Mouse (Mus musculus): ENCODE results near the gene Resp18. TPM values are rescaled to one million over a fixed set of nuclear protein-coding genes. Genes with fewer than 3 reads are reported as not detected.

Gene Resp18
- 0.40 TPM in 1 of 2 replicates, not detected in the other for polyA plus RNA-seq (2014; fragmentation: Nextera tagmentation; extraction: Ambion mirVana)

DNA sequence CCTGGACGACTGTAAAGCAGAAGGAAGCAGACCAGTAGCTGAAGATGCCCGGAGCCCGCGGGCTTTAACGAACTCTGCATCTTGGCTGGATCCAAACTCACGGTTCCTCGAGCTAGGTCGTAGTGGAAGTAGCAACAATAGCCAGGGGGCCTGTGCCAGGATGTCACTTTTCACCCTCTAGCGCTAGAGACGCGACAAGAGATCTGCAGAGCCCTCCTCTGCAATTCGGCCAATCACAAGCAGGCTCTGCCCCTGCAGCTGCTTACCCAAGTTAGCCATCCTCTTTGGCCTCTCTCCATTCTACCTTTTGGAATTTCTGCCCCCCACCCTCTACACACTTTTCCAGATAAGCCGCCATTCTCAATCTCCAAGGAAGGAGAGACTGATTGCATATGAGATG, at the start of gene Resp18:
Gene Resp18, minus strand, starts transcription at position 188 of the 400 bp plus-strand sequence.
- H3K27ac ChIP-seq (ENCODE audit: low read depth, low read length), result no peak within 1 kb of the TSS
- H3K9me3 ChIP-seq (ENCODE audit: control insufficient read depth, low read length), result no peaks in the 10 kb centered on the region
- WGBS, result 7% methylated on average over 13 of the region's 13 CpGs
- DNase-seq (ENCODE audit: low spot score) (no peak), ATAC-seq (replicated peaks; ENCODE audit: low FRiP score) (no peak)
- no peak within 1 kb of the TSS for H3K4me2 ChIP-seq
- H3K9ac ChIP-seq (ENCODE audit: low read depth, low read length), result no peak within 1 kb of the TSS
- H3K27me3 ChIP-seq (replicated peaks; ENCODE audit: control insufficient read depth, insufficient read depth, low read length), result peaks cover 19% of the 10 kb centered on the region
- no peaks in the 10 kb centered on the region for H3K4me1 ChIP-seq (replicated peaks; ENCODE audit: control insufficient read depth, insufficient read depth, low read length)
- no peaks in the 10 kb centered on the region for H3K36me3 ChIP-seq (ENCODE audit: control insufficient read depth, insufficient read depth, low read length)
- no peak within 1 kb of the TSS for H3K4me3 ChIP-seq (ENCODE audit: low read depth, low read length)

DNA sequence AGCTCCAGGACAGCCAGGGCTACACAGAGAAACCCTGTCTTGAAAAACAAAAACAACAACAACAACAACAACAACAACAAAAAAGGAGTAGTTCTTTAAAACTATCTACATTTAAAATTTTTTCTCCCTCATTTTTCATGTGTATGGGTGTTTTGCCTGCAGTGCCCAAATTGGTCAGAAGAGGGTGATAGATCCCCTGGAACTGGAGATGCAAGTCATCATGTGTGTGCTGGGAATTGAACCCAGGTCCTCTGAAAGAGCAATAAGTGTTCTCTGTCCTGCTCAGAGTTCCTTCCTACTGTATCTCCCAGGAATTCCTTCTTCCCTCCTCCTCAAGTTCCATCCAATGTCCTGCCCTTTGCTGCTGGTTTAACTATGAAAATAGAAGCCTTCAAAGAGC, 49.2 kb upstream of the Resp18 start:
- H3K9ac ChIP-seq (ENCODE audit: low read depth, low read length), result no peak overlapping the region
- ATAC-seq (replicated peaks; ENCODE audit: low FRiP score) (no peak), DNase-seq (ENCODE audit: low spot score) (no peak)
- no peak overlapping the region for H3K4me3 ChIP-seq (ENCODE audit: low read depth, low read length)
- no peak overlapping the region for H3K4me2 ChIP-seq
- H3K9me3 ChIP-seq (ENCODE audit: control insufficient read depth, low read length), result no peaks in the 10 kb centered on the region
- H3K27ac ChIP-seq (ENCODE audit: low read depth, low read length), result no peak overlapping the region
- no peaks in the 10 kb centered on the region for H3K4me1 ChIP-seq (replicated peaks; ENCODE audit: control insufficient read depth, insufficient read depth, low read length)
- H3K27me3 ChIP-seq (replicated peaks; ENCODE audit: control insufficient read depth, insufficient read depth, low read length), result no peaks in the 10 kb centered on the region
- no peaks in the 10 kb centered on the region for H3K36me3 ChIP-seq (ENCODE audit: control insufficient read depth, insufficient read depth, low read length)

DNA sequence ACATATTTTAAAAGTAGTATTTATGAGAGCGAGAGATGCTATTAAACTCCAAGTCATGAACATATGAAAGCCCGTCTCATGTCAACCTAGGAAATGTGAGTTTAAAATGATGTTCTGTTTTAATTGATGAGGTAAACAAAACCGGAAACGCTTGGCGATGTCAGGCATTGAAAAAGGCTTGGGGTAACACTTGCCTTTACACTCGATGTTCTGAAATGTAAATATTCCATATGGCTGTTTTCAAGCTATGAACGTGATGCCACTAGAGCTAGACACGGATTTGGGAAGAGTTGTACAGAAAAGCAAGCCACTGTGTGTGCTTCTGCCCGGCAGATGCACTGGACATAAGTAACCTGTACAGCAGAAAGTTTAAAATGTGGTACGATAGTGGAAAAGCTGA, 41.0 kb upstream of the Resp18 start:
- 88% methylated on average over 10 of the region's 10 CpGs for WGBS
- H3K4me2 ChIP-seq, result no peak overlapping the region
- no peak overlapping the region for H3K4me3 ChIP-seq (ENCODE audit: low read depth, low read length)
- peaks cover 9% of the 10 kb centered on the region for H3K4me1 ChIP-seq (replicated peaks; ENCODE audit: control insufficient read depth, insufficient read depth, low read length)
- H3K27ac ChIP-seq (ENCODE audit: low read depth, low read length), result no peak overlapping the region
- no peaks in the 10 kb centered on the region for H3K27me3 ChIP-seq (replicated peaks; ENCODE audit: control insufficient read depth, insufficient read depth, low read length)
- H3K9ac ChIP-seq (ENCODE audit: low read depth, low read length), result no peak overlapping the region
- H3K9me3 ChIP-seq (ENCODE audit: control insufficient read depth, low read length), result no peaks in the 10 kb centered on the region
- ATAC-seq (replicated peaks; ENCODE audit: low FRiP score) (no peak), DNase-seq (ENCODE audit: low spot score) (no peak)
- H3K36me3 ChIP-seq (ENCODE audit: control insufficient read depth, insufficient read depth, low read length), result peaks cover 4% of the 10 kb centered on the region; the same call in 1 of the 2 replicates

DNA sequence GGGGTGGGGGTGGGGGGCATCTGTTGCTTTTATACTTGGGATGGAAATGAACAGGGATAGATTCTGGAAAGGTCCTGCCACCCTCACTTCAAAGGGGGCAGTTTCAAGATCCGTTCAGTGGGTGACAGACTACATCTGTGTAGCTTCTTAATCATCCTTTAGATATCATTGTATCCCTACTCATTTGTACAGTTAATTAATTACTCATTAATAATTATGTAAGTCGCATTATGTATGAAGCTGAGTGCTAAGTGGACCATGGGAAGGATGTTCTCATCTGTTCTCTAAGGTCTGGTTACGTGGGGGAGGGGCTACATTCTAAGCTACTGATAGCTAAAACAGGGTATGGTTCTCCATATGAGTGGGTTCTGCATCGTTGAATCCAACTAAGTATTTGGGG, 40.5 kb upstream of the Resp18 start:
- 88% methylated on average over 4 of the region's 4 CpGs for WGBS
- no peaks in the 10 kb centered on the region for H3K27me3 ChIP-seq (replicated peaks; ENCODE audit: control insufficient read depth, insufficient read depth, low read length)
- H3K4me2 ChIP-seq, result no peak overlapping the region
- no peak overlapping the region for H3K27ac ChIP-seq (ENCODE audit: low read depth, low read length)
- no peak overlapping the region for H3K9ac ChIP-seq (ENCODE audit: low read depth, low read length)
- peaks cover 11% of the 10 kb centered on the region for H3K4me1 ChIP-seq (replicated peaks; ENCODE audit: control insufficient read depth, insufficient read depth, low read length)
- no peak overlapping the region for H3K4me3 ChIP-seq (ENCODE audit: low read depth, low read length)
- DNase-seq (ENCODE audit: low spot score), result no peak
- no peak for ATAC-seq (replicated peaks; ENCODE audit: low FRiP score)
- H3K9me3 ChIP-seq (ENCODE audit: control insufficient read depth, low read length), result no peaks in the 10 kb centered on the region
- peaks cover 4% of the 10 kb centered on the region; the same call in 1 of the 2 replicates for H3K36me3 ChIP-seq (ENCODE audit: control insufficient read depth, insufficient read depth, low read length)

DNA sequence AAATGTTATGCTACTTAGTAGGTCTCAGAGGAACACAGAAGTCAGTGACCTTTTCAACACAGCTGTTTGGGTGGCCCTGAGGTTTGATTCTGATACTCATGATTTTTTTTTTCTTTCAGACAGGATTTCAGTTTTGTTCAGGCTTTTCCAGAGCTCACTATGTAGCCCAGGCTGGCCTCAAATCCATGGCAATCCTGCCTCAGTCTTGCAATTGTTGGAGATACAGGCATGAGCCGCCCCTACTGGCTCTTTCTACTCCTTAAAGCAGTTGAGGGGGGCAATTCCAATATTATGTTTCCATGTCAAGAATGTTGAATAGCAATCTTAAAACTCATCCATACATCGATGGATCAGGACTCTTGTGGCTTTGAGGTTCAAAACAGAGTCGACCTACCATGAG, 40.1 kb upstream of the Resp18 start:
- Histone ChIP-seq H3K4me2 (peak overlapping the region; percentile 67), H3K9me3 (ENCODE audit: control insufficient read depth, low read length) (no peaks in the 10 kb centered on the region), H3K36me3 (ENCODE audit: control insufficient read depth, insufficient read depth, low read length) (peaks cover 4% of the 10 kb centered on the region; the same call in 1 of the 2 replicates), H3K27ac (ENCODE audit: low read depth, low read length) (no peak overlapping the region; the same call in 1 of the 2 replicates), H3K4me1 (replicated peaks; ENCODE audit: control insufficient read depth, insufficient read depth, low read length) (peaks cover 12% of the 10 kb centered on the region), H3K9ac (ENCODE audit: low read depth, low read length) (peak overlapping the region; percentile 47; the same call in 1 of the 2 replicates), H3K4me3 (ENCODE audit: low read depth, low read length) (peak overlapping the region; percentile 42), H3K27me3 (replicated peaks; ENCODE audit: control insufficient read depth, insufficient read depth, low read length) (no peaks in the 10 kb centered on the region)
- DNase-seq (ENCODE audit: low spot score) (no peak), ATAC-seq (replicated peaks; ENCODE audit: low FRiP score) (no peak)
- WGBS, result 65% methylated on average over 3 of the region's 3 CpGs

DNA sequence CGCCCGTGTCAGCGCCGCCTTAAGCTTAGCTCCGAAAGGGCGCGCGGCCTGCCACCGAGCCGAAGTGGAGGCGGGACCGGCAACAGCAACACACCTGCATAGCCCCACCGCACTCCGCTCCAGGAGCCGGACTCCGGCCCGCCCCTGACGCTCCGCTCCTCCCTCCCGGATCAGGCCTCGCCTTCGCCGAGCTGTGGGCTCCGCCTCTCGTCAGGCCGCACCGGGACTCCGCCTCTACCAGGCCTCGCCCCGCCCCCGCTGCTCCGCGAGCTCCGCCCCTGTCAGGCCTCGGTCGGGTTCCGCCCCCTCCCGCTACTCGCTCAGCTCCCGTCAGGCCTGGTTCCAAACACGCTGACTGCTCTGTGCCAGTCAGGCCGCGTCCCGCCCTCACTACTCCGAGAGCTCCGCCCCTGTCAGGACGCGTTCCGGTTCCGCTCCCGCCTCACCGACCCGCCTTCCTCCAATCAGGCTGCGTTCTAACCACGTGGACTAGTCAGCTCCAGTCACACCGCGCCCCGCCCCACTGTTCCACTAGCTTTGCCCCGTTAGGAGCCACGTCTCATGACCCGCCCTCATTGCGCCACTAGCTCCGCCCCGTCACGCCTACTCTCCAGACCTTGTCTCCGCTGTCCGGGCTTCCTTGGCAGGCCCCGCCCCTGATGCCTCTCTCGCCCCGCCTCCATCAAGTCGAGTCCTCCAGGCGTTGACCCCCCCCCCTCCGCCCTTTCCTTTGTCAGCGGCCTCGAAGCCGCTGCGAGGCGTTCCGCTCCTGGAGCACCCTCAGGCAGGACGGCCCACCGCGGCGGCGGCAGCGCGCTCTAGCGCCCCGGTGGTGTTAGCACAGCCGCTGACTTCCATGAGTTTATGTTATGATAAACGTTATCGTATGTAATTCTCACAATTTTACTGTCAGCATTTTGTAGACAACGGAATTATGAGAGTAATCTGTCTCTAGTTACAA, 39.3 kb upstream of the Resp18 start, which contains the start of gene Dnpep:
Gene Dnpep, minus strand, starts transcription at position 750 of the 961 bp plus-strand sequence.
- peak; percentile 96 for ATAC-seq (replicated peaks; ENCODE audit: low FRiP score)
- Histone ChIP-seq H3K27me3 (replicated peaks; ENCODE audit: control insufficient read depth, insufficient read depth, low read length) (no peaks in the 10 kb centered on the region), H3K9ac (ENCODE audit: low read depth, low read length) (peak within 1 kb of the TSS; percentile 72), H3K4me1 (replicated peaks; ENCODE audit: control insufficient read depth, insufficient read depth, low read length) (peaks cover 12% of the 10 kb centered on the region), H3K36me3 (ENCODE audit: control insufficient read depth, insufficient read depth, low read length) (peaks cover 4% of the 10 kb centered on the region; the same call in 1 of the 2 replicates), H3K4me2 (peak within 1 kb of the TSS; percentile 93), H3K4me3 (ENCODE audit: low read depth, low read length) (peak within 1 kb of the TSS; percentile 62), H3K27ac (ENCODE audit: low read depth, low read length) (peak within 1 kb of the TSS; percentile 87), H3K9me3 (ENCODE audit: control insufficient read depth, low read length) (no peaks in the 10 kb centered on the region)
- peak; percentile 100 for DNase-seq (ENCODE audit: low spot score)
- under 1% methylated on average over 92 of the region's 92 CpGs for WGBS

DNA sequence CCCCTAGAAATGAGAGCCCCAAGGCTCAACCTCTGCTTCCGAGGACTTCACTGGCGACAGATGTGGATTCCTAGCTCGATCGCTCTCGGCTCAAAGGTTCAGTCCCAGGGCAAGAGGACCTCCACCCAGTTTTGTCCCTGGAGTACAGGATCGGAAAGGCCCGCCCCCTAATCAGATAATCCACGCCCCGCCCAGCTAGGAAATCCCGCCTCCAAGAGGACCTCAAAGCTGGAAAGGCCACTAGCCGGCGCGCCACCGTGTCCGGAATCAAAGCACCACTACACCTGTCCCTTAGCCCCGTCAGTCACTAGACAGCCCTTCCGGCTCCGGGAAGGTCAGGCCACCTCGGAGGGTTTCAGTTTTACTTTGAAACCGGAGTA, 38.6 kb upstream of the Resp18 start:
- H3K27me3 ChIP-seq (replicated peaks; ENCODE audit: control insufficient read depth, insufficient read depth, low read length), result no peaks in the 10 kb centered on the region
- peak; percentile 46 for ATAC-seq (replicated peaks; ENCODE audit: low FRiP score)
- WGBS, result under 1% methylated on average over 20 of the region's 20 CpGs

DNA sequence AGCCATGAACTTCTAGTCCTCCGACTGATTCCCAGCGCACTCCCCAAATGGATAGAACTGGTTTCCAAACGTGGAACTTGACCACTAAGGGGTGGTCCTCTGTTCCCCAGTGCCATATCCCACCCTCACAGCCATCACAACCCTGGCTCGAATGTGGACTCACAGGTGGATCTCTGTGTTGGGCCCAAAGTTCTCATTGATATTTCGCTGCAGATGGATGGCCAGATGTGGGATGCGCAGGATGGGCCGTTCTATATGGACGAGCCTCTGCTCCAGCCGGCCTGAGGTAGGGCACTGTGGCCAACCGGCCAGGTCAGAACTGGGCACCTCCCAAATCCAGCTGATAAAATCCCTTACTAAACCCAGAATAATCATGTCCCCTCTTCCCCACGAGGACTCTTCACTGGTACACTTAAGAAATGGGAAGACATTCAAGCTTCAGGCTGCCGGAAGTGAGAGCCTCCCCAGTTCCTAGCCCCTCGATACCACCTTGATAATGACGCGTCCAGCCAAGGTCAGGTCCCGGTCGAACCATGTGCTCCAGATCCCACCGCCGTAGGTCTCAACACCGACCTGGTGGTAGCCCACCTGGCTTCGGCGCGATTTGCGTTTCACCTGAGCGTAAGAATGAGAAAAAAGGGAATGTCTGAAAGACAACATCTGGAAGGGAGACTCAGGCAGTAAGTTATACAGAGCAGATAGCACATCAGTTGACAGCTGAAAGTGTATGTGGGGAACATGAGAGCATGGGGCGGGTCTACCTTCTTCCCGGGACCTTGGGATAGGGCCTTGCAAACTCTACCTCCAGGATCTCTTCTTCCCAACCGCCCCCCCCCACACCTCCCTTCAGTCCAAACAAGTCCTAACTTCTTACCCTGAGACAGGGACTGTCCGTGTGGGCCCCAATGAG, 37.5 kb upstream of the Resp18 start:
- WGBS, result 83% methylated on average over 29 of the region's 29 CpGs
- H3K4me3 ChIP-seq (ENCODE audit: low read depth, low read length), result peak overlapping the region; percentile 62

More for the DNA sequence above, 38.6 kb upstream of the Resp18 start:
- H3K4me2 ChIP-seq, result peak overlapping the region; percentile 93
- H3K36me3 ChIP-seq (ENCODE audit: control insufficient read depth, insufficient read depth, low read length), result peaks cover 10% of the 10 kb centered on the region
- peak overlapping the region; percentile 62 for H3K4me3 ChIP-seq (ENCODE audit: low read depth, low read length)
- peak overlapping the region; percentile 72 for H3K9ac ChIP-seq (ENCODE audit: low read depth, low read length)
- H3K27ac ChIP-seq (ENCODE audit: low read depth, low read length), result peak overlapping the region; percentile 87
- DNase-seq (ENCODE audit: low spot score), result peak; percentile 85
- H3K9me3 ChIP-seq (ENCODE audit: control insufficient read depth, low read length), result no peaks in the 10 kb centered on the region
- H3K4me1 ChIP-seq (replicated peaks; ENCODE audit: control insufficient read depth, insufficient read depth, low read length), result peaks cover 12% of the 10 kb centered on the region

More for the DNA sequence above, 37.5 kb upstream of the Resp18 start:
- H3K9ac ChIP-seq (ENCODE audit: low read depth, low read length), result peak overlapping the region; percentile 72
- ATAC-seq (replicated peaks; ENCODE audit: low FRiP score) (no peak), DNase-seq (ENCODE audit: low spot score) (no peak)
- H3K27me3 ChIP-seq (replicated peaks; ENCODE audit: control insufficient read depth, insufficient read depth, low read length), result no peaks in the 10 kb centered on the region
- H3K4me1 ChIP-seq (replicated peaks; ENCODE audit: control insufficient read depth, insufficient read depth, low read length), result peaks cover 12% of the 10 kb centered on the region
- H3K4me2 ChIP-seq, result peak overlapping the region; percentile 93
- peaks cover 14% of the 10 kb centered on the region for H3K36me3 ChIP-seq (ENCODE audit: control insufficient read depth, insufficient read depth, low read length)
- H3K9me3 ChIP-seq (ENCODE audit: control insufficient read depth, low read length), result no peaks in the 10 kb centered on the region
- peak overlapping the region; percentile 87 for H3K27ac ChIP-seq (ENCODE audit: low read depth, low read length)
